Mouse (Mus musculus): Measurements from ENCODE around the gene Kctd20. TPM values are rescaled to one million over a fixed set of nuclear protein-coding genes. Genes with fewer than 3 reads are reported as not detected.

Gene Kctd20
- total RNA-seq (2021) = 10 to 100 TPM; 53.3 to 55.5 TPM

DNA sequence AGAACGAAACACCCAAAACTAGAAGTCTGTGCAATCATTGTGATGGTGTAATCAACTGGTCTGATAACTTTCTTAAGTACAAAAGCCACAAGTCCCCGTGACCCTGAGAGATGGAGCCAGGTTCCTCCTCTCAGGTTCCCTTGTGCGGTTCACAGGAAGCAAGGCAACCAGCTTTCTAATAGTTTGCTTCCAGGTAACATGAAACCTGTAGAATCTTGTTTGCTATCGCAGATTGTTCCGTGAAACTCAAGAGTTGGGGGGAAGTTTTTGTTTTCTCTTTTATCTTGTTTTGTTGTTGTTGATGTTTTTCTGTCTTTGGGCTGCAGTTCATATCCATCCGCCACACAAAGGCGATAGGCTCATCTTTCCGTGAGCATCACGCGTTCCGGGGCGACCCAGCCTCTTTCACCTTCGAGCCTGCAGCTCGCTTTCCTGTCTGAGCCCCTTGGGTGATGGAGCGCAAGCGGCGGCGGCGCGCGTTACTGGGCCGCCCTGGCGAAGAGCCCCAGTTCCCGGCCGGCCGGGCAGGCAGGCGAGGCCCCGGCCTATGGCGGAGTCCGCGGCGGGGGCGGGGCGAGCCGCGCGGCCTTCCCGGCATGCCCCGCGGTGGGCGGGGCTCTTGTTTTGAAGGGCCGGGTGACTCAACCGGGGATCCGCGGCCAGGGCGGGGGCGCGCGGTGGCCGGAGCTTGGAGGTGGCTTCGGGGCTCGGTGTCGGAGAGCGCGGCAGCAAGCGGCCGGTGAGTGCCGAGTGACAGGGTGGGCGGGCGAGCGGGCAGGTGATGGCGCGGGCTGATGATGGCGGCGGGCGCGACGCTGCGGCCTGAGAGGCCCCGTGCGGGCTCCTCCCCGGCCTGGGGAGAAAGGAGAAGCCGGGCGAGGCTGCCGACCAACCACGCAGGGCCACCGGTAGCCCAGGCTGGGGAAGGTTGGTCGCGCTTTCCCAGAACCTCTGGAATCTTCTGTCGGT is at the start of gene Kctd20:
TSS of gene Kctd20 (plus strand) at position 120 of the 969 bp plus-strand sequence.
- intact Hi-C loops (cut with DNase I) = loop anchor here (1.0 to 2.0 kb wide), 2 partner anchors 21 to 141 kb away; no protein-coding TSS in a partner anchor
- DNase-seq = peak; percentile 96 to 97

DNA sequence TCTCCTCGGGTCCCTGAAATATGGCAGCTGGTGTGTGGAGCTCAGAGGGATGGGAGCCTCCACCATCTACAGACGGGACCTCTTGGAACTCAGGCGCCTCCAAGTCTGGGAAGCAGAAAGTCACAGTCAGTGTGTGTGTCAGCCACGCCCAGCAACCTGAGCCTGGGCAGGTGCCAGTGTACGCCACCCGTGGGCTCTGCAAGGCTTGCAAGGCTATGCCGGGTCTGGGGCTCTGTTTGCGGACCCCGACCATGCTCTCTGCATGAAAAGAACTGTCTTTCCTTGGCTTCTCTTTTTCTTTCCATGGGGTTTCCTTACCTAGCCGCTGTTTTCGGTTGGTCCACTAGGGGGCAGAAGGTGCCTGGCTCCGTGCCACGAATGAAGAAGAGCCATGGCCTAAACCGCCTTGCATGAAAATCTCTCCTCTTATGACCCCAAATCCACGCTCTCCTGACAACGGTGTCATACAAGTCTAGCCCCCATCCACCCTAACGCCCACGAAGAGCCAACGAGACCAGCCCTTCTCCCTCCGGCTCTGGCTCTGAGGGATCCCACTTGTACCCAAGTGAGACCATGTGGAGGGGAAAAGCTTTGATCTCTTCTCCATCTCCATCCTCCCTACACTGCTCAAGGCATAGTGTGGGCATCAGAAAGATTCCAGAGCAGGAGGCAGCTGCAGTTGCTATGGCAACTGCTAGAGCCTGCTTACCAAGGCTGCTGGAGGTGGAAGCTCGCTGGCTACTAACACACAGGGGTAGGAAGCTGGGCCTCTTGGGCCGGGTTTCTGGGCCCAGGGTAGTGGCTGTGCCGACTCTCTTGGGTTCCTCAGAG is 47.0 kb upstream of the Kctd20 start:
- intact Hi-C loops (cut with DNase I) = no loop called here
- DNase-seq = peak; percentile 75 to 86

DNA sequence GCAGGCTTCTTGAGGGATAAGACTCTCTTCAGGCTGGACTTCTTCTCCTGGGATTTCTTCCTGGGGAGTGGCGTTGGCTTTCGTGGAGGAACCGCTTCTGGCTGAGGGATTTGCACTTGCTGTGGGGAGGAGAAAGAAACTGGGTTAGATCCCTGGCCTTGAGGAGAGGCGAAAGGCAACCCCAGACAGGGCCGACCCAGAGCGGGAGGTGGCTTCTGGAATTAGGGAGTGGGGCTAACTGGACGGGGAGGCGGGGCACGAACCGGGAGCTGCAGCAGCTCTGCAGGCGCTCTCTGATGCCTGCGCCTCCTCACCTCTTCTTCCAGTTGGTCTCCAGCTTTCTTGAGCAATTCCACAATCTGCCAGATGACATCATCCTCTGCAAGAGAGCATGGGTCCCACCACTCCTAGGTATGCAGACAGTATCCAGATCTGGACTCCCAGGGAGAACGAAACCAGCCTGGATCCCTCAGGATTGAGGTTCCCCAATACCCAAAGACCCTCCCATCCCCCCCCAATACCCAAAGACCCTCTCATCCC is 46.3 kb upstream of the Kctd20 start:
- DNase-seq = no peak
- intact Hi-C loops (cut with DNase I) = no loop called here

DNA sequence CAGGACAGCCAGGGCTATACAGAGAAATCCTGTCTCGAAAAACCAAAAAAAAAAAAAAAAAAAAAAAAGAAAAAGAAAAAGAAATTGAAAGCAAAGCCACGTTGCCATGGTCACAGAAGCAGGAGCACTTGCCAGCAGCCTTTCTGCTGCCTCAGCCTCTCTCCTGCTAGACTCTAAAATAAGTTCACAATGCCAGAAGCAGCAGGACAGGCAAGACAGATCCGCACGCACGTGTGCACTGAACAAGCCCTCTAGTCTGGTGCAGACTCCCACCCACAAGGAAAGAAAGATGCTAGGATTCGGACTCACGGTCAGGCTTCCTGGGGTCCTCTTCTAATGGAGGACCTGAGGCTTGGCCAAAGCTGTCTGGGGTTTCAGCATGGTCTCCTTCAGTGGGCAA is 43.8 kb upstream of the Kctd20 start:
- no peak for DNase-seq
- intact Hi-C loops (cut with DNase I) = no loop called here

DNA sequence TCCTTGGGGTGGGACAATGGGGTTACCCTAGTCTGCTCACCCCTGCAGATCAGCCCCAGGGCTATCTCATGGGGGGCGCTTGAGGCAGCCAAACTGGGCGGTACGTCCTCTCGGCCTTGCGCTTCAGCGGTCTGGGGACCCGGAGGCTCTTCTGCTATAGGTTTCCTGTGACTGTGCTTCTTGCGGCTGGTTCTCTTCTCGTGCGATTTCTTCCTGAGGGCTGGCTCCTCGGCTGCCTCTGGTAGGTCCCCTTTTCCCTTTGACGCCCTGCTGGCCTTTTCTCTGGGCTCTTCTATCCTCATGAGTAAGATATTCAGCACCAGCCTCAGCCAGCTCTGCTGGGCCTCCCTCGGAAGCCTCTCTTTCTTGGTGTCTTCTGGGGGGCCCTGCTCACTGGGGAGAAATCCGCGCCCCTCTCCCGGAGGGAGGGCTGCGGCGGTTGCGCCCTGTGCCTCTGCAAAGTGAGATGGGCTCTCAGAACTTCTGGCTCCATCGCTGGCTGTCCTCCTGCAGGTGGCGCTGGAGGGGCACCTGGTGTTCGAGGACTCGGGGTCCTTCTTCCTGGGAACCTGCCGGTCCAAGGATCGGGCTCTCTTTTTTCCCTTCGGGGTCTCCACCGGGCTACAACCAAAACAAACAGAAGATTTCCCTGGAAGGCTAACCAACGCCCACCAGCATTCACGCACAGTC is 42.4 kb upstream of the Kctd20 start:
- intact Hi-C loops (cut with DNase I) = no loop called here
- DNase-seq = peak; percentile 31 to 67

DNA sequence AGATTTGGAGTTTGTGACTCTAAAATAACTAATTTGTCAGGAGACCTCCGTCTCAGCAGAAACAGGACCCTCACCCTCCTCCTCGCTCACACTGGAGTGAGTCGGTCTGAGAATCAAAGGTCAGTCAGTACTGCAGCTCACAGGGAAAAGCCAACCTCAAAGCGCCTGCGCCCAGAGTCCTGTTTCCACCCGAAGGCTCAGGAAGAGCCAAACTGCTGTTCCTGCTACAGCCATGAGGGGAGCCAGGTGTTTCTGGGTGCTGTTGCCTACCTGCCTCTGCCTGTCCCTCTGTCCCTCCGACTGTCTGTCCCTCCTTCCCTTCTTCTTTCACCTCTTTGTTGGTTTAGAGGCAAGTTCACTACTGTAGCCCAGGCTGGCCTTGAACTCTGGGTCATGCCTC is 41.6 kb upstream of the Kctd20 start:
- DNase-seq = no peak
- intact Hi-C loops (cut with DNase I) = no loop called here

DNA sequence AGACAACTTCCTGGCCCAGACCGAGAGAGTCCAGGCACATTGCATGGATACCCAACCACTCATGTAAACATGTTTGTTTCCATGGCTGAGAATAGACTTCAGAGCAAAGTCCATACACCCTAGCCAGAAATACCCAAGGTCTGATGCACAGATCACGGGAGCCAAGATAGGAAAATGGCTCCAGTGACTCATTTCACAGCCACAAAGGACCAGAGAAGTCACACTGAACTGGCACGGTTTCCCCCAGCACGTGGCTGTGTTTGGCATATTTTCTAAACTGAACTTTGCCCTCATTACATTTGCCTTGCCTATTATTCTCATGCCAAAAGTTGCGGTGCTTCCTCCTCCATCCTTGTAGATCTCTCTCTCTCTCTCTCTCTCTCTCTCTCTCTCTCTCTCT is 38.5 kb upstream of the Kctd20 start:
- intact Hi-C loops (cut with DNase I) = no loop called here
- DNase-seq = peak in 1 of 2 experiments; percentile 31

DNA sequence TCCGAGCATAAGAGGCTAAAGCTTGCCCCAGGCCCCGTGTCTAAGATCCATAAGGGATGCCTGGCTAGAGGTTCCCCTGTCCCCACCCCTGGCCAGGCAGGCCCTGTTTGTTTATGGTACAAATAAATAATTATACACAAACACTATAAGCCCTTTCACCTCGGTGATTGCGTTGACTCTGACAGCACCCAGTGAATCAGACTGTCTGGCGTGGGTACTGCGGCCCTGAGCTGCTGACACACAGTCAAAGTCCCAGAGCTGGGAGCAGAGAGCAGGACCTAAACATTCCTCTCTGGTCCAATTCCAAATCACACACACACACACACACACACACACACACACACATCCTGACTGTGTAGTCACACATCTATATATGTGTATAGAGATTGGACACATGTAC is 37.8 kb upstream of the Kctd20 start:
- no peak for DNase-seq
- intact Hi-C loops (cut with DNase I) = no loop called here

DNA sequence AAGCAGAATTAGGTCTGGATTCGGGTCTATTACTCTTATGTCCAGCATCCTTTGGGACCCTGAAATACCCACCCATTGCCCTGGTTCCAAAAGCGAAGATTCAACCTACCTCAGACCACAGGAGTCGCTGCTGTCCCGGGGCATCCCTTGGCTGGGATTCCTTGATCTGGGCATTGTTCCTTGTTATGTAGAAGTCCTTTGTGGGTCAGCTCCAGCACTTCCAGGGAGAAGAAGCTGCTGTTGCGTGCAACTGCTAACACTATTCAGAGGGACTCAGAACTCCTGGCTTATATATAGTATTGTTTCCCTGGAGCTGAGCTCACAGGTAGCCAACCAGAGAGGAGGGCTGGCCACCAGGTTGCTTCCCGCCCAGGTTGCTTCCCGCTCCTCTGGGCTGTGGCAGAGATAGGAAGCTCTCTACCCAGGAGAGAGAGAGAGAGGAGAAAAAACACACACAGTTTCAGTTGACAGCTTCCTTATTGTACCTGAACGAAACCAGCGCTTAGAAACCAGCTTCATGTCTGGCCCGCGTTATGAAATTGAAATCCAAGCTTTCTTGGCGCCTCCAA is 36.6 kb upstream of the Kctd20 start, which contains the start of gene 4930539E08Rik:
TSS of gene 4930539E08Rik (minus strand) at position 265 of the 569 bp plus-strand sequence.
- intact Hi-C loops (cut with DNase I) = no loop called here
- DNase-seq = no peak

DNA sequence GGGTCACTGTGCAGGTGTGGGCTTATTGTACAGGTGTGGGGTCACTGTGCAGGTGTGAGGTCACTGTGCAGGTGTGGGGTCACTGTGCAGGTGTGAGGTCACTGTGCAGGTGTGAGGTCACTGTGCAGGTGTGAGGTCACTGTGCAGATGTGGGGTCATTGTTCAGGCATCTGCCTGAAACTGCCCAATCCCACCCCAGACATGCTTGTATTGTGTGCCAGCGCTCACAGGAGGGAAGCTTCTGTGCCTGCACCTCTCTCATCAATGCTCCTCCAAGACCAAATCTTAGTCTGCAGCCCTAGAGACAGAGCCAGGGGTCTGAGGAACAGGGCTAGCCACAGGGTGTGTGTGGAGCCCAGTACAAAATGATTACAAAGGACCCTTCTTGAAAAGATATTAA is 35.2 kb upstream of the Kctd20 start:
- DNase-seq = no peak
- intact Hi-C loops (cut with DNase I) = no loop called here

DNA sequence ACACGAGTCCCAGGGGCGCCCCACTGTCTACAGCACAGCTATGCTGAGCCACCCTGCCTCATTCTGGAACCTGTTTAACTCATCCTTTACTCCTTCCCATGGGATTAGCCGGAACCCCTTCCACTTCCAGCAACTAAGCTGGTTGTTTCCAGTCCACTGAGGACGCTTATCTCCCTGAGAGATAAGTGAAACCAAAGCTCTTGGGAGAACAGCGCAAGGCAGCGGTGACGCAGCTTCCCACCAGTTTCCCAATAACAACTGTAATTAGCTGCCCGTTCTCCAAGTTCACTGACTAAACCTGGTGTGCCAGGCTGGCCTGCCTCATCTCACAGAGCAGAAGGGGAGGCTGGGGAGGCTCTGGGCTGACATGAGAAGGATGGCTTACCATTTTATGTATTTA is 30.7 kb upstream of the Kctd20 start:
- DNase-seq = peak in 1 of 2 experiments; percentile 18
- intact Hi-C loops (cut with DNase I) = no loop called here

DNA sequence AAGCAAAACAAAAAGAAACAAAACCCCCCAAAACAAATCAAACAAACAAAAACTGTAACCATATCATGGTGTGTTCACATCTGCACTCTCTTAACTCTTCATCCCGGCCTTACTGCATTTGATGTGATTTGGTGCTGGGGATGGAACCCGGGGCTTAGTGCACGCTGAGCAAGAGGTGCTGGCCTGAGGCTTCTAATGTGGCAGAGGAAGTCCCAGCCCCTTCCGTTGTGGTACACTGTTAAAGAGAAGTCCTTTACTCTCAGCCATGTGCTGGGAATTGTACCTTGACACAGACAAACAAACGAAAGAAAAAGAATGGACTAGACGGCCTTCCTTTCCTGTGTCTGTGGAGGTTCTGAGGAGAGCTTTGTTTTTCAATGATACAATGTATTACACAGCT is 29.7 kb upstream of the Kctd20 start:
- DNase-seq = no peak
- intact Hi-C loops (cut with DNase I) = no loop called here

DNA sequence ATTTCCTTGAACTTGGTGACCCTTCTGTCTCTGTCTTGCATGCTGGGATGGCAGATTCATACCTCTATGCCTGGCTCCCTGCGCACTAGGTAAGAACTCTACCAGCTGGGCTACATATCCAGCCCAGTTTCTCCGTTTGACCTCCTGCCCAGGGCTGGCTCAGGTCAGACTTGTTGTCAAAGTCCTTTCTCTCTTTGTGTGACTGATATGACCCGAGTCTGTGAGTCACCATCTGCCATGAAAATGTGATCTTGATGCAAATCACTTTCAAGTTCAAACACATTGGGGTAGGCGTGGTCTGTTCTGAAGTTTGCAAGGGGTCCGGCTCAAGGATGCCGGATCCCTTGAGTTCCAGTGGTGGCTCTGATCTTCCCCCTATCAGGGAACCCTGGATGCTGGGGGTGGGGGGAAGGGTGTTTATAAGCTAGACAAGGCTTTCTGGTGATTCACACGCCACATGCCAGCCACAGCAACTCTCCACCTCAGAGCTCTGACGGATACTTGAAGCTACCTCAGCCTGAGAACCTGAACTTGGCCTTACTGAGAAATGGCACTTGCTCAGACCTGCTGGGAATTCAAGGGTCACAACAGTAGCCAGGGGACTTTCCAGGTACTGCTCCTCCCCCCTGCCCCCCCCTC is 26.7 kb upstream of the Kctd20 start:
- intact Hi-C loops (cut with DNase I) = loop anchor here (1.0 kb wide), 1 partner anchor 46 kb away; no protein-coding TSS in a partner anchor
- DNase-seq = no peak

DNA sequence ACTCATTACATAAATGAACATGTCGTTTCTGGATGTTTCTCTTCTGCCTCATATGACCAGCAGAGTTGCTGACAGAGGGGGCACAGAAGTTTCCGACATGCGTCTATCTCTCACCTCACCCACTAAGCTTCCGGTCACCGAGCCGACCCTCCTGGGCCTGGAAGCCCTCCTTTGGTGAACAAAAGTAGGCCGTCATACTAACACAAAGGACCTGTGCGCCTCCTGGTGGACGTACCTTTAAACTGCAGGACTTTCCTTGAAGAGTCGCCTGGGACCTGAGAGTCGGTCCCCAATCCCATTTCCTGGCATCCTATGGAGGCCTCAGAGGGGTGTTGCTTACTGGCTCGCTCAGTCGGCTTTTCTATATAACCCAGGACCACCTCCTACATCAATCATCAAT is 25.4 kb upstream of the Kctd20 start:
- intact Hi-C loops (cut with DNase I) = loop anchor here (1.0 to 2.0 kb wide), 3 partner anchors 20 to 236 kb away; partner anchors contain the start of genes Mapk14 and Slc26a8
- DNase-seq = peak; percentile 84 to 86

DNA sequence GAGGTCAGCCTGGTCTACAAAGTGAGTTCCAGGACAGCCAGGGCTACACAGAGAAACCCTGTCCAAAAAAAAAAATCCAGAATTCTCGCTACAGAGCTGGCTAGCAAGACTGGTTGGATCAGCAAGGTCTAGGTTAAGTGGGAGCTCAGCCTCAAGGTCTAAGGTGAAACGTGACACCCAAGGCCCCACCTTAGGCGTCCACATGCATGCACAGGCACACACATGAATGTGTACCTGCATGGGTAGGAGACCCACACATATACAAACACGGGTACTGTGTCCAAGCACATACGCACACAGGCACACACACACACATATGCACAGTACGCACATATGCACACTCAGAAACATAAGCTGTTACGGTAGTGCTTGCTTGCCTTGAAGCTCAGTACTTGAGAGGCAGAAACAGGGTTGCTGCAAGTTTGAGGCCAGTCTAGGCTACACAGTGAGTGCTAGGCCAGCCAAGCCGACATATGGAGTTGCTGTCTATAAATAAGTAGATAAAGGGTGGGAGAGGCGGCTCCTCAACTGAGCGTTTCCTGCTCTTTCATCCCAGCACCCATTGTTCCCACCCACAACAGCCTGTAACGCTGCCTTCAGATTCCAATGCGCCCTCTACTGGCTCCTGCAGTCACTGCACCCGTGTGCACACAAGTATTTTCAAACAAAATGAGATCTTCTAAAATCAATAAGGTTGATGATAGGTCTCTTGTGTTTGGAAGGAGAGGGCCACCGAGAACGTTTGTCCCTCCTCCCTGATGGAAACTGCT is 24.7 kb upstream of the Kctd20 start:
- peak; percentile 64 to 72 for DNase-seq
- intact Hi-C loops (cut with DNase I) = loop anchor here (1.0 to 2.0 kb wide), 3 partner anchors 21 to 236 kb away; partner anchors contain the start of genes Mapk14 and Slc26a8

DNA sequence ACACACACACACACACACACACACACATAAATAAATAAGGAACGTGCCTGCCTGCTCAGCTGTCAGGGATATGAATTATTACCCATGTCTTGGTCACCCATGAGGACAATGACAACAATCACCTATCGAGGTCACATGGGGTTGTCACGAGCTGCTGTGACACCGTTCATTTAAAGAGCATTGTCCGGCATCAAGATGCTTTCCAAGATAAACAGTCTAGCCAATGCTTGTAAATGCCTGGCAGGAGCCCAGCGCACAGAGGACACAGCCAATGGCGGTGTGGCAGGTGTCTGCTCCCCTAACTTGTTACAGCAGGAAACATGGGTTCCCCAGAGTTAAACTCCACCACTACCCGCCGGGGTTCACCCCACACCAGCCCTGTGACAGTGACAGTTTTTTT is 23.7 kb upstream of the Kctd20 start:
- no peak for DNase-seq
- intact Hi-C loops (cut with DNase I) = no loop called here

DNA sequence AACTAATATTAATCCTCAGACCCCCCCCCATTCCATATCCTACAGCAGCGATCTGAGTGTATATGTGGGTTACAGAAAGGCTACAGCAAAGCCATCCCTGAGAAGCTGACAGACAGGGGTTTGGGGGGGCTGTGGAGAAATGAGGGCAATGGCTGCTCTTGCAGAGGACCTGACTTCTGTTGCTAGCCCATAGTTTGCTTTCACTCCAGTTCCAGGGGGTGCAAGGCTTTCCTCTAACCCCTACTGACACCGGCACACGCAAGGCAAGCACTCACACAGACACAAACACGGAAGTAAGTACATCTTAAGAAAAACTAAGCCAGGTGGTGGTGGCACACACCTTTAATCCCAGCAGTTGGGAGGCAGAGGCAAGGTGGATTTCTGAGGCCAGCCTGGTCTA is 22.4 kb upstream of the Kctd20 start:
- intact Hi-C loops (cut with DNase I) = no loop called here

DNA sequence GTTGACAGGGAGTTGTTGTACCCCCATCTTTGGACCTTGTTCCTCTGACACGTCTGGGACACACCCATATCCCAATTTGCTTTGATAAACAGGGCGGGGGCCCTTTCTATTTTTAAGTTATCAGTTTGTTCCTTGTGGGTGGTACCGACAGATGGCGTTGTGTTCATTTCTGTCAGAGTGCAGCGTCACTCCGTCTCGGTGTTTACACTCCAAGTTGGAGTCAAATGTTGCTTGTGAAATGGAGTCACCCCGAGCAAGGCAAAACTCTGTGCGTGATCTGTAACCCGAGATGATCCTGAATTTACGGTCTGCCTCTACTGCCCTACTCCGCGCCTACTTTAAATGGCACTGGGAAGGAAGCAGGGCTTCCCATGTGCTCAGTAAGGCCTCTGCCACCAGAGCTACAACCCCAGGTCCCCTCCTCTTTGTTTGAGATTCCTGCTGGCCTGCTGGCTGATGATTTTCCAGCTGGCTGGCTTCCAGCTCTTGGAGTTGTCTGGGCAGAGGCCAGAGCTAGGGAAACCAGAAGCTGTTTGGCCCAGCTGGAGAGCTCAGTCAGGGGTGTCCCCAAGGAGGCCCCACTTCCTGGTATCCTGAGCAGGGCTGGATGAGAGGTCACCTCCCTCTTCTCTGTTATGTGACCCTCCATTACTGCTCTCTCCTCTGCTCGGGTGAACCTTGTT is 21.2 kb upstream of the Kctd20 start:
- intact Hi-C loops (cut with DNase I) = loop anchor here (2.0 to 5.0 kb wide), 2 partner anchors 22 to 92 kb away; no protein-coding TSS in a partner anchor
- peak; percentile 94 to 96 for DNase-seq

More for the DNA sequence above, 22.4 kb upstream of the Kctd20 start:
- no peak for DNase-seq
